Mouse (Mus musculus): ENCODE data around the gene Gm45618. TPM values are rescaled to one million over a fixed set of nuclear protein-coding genes. Genes with fewer than 3 reads are reported as not detected.
A peak's percentile ranks its signal among the peaks of the same experiment; 100 is the strongest.

Gene Gm45618
- total RNA-seq, 2 experiments from 2014 or later, result not detected

DNA sequence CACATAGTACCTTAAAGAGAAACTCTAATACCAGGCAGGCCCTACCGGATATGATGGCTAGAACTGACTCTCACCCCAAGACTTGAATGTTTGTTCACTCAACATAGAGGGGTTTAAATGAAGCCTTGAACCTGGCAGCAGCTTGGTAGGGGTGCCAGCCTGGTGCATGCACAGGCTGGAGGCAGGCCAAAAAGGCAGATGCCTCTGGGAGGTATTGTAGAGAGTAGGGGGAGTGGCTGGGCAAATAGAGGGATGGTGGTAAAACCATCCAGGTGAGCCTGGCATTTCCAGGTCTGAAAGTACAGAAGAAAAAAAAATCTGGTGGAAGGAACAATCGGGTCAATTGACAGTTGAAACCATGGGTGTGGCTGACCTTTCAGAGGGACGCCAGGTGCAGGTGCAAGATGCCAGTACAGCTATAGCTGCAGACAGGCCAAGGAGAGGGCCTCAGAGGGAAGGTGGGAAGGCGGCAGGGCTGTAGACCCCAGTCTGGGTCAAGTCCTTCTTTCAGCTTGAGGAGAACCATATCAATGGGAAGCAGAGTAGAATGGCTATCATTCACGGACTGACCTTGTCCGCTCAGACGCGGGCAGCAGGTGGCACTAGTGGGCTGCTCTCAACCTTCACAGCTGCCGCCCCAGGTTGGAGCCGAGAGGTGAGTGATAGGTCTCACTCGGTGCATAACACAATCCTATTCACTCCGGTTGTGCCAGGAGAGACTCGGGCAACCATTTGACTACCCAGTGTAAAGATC, 49.9 kb downstream of the Gm45618 start:
- peak; percentile 73 to 89 for DNase-seq

Other genes with a start within 250 kb of the Gm45618 start
- gene Tollip, start 202.2 kb downstream of the Gm45618 start, total RNA-seq (2021), result 10 to 100 TPM; 50.9 to 54.4 TPM
- under 1 TPM; 0.15 to 0.39 TPM for gene Brsk2, start 171.0 kb downstream of the Gm45618 start, total RNA-seq (2021)
- gene Mob2, start 59.7 kb downstream of the Gm45618 start, total RNA-seq (2021), result 10 to 100 TPM; 45.7 to 51.1 TPM
- 10 to 100 TPM; 30.7 to 36.6 TPM for gene Dusp8, start 24.9 kb downstream of the Gm45618 start, total RNA-seq (2021)
- not detected for gene Gm39115, start 15.3 kb upstream of the Gm45618 start, total RNA-seq (2021)
- not detected for gene Gm45337, start 23.9 kb upstream of the Gm45618 start, total RNA-seq (2021)
- gene Gm29735, start 36.4 kb upstream of the Gm45618 start, total RNA-seq (2021), result not detected
- gene Gm4553, start 45.0 kb upstream of the Gm45618 start, total RNA-seq (2021), result not detected
- not detected for gene Krtap5-2, start 55.3 kb upstream of the Gm45618 start, total RNA-seq (2021)
- not detected for gene Gm10153, start 69.7 kb upstream of the Gm45618 start, total RNA-seq (2021)
- not detected for gene Krtap5-3, start 80.6 kb upstream of the Gm45618 start, total RNA-seq (2021)
- not detected for gene Gm7579, start 91.1 kb upstream of the Gm45618 start, total RNA-seq (2021)
- not detected for gene Krtap5-5, start 109.2 kb upstream of the Gm45618 start, total RNA-seq (2021)
- not detected for gene Gm40460, start 120.3 kb upstream of the Gm45618 start, total RNA-seq (2021)
- gene Gm2431, start 137.6 kb upstream of the Gm45618 start, total RNA-seq (2021), result not detected
- gene Gm4559, start 153.6 kb upstream of the Gm45618 start, total RNA-seq (2021), result not detected
- gene Krtap5-1, start 176.4 kb upstream of the Gm45618 start, total RNA-seq (2021), result not detected
- not detected for gene Krtap5-4, start 182.8 kb upstream of the Gm45618 start, total RNA-seq (2021)